Mouse (Mus musculus): ENCODE data around the gene 2310011J03Rik. TPM values are rescaled to one million over a fixed set of nuclear protein-coding genes. Genes with fewer than 3 reads are reported as not detected.

2310011J03Rik gene
- polyA plus RNA-seq, 1 experiment from 2014 or later: 20.5 TPM

DNA sequence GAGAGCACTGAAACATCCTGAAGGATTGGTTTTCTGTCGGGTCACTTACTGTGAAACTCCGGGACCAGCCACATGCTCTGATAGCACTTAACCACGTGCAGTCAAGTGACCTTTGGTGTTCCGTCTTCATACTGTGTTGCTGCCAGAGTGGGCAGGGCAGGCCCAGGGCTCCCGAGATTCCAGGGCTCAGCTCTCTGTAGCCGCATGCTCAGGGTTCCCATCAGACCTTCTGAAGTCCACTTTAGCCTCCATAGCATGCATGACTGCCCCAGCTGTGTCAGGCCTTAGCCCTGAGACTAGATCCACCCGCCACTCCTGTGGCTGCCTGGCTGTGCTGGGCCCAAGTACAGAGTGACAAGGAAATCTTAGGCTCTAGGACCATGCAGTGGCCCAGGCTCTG is 39.0 kb downstream of the 2310011J03Rik start:
- no peak overlapping the region for H3K27ac ChIP-seq
- peaks cover 81% of the 10 kb centered on the region for H3K36me3 ChIP-seq (ENCODE audit: inconsistent target)
- WGBS (ENCODE audit: missing documents): 99% methylated on average over 7 of the region's 7 CpGs
- H3K79me2 ChIP-seq (ENCODE audit: inconsistent target): no peaks in the 10 kb centered on the region; the same call in 1 of the 2 replicates
- no peak overlapping the region for H3K4me3 ChIP-seq (ENCODE audit: inconsistent target)

- H3K36me3 ChIP-seq (ENCODE audit: inconsistent target): peaks cover 77% of the 10 kb centered on the region
- 96% methylated on average over 11 of the region's 12 CpGs for WGBS (ENCODE audit: missing documents)
- H3K79me2 ChIP-seq (ENCODE audit: inconsistent target): peaks cover 20% of the 10 kb centered on the region
- no peak overlapping the region for H3K4me3 ChIP-seq (ENCODE audit: inconsistent target)
- no peak overlapping the region for H3K27ac ChIP-seq
Observed at GRCm38 (mm10) chr10:80279273-80279672, 41.1 kb downstream of the 2310011J03Rik start.

DNA sequence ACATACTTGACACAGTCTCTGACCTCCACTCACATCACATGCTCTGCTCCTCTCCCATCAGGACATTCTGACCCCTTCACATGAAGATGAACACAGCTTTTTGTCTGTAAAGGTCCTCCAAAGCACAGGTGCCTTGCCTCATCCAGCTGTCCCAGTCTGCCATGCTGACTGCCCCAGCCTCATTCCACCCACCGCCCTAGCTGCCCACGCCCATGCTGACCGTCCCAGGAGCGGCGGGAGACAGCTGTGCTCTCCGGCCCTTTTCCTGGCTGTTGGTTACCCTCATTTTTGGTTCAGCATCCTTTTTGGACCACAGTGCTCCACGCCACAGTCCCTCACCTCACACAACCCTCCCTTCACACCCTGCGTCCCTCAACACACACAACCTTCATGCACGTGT is 41.9 kb downstream of the 2310011J03Rik start:
- Histone ChIP-seq H3K36me3 (ENCODE audit: inconsistent target) (peaks cover 76% of the 10 kb centered on the region), H3K4me3 (ENCODE audit: inconsistent target) (no peak overlapping the region), H3K79me2 (ENCODE audit: inconsistent target) (peaks cover 29% of the 10 kb centered on the region), H3K27ac (no peak overlapping the region)
- 98% methylated on average over 9 of the region's 9 CpGs for WGBS (ENCODE audit: missing documents)

DNA sequence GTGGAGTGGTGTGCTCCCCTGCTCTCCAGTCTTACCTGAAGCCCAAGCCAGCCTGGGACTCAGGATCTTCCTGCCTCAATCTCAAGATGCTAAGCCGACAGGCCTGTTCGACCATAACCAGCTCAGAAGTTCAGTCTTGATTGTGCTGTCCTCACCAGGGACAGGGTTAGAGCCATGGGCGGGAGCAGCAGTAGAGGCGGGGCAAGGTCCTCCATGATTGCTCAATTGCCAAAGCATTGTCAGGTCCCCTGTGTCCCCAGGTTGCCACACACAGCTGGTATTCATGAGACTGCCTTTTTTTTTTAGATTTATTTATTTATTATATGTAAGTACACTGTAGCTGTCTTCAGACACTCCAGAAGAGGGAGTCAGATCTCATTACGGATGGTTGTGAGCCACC is 44.1 kb downstream of the 2310011J03Rik start:
- H3K36me3 ChIP-seq (ENCODE audit: inconsistent target): peaks cover 67% of the 10 kb centered on the region
- H3K79me2 ChIP-seq (ENCODE audit: inconsistent target): peaks cover 50% of the 10 kb centered on the region
- WGBS (ENCODE audit: missing documents): 89% methylated on average over 4 of the region's 5 CpGs
- H3K27ac ChIP-seq: no peak overlapping the region
- no peak overlapping the region for H3K4me3 ChIP-seq (ENCODE audit: inconsistent target)

- Histone ChIP-seq H3K4me3 (ENCODE audit: inconsistent target) (no peak overlapping the region), H3K79me2 (ENCODE audit: inconsistent target) (peaks cover 74% of the 10 kb centered on the region), H3K36me3 (ENCODE audit: inconsistent target) (peaks cover 46% of the 10 kb centered on the region), H3K27ac (no peak overlapping the region)
- WGBS (ENCODE audit: missing documents): 77% methylated on average over 3 of the region's 3 CpGs
Observed at GRCm38 (mm10) chr10:80273847-80274246, 46.5 kb downstream of the 2310011J03Rik start.

DNA sequence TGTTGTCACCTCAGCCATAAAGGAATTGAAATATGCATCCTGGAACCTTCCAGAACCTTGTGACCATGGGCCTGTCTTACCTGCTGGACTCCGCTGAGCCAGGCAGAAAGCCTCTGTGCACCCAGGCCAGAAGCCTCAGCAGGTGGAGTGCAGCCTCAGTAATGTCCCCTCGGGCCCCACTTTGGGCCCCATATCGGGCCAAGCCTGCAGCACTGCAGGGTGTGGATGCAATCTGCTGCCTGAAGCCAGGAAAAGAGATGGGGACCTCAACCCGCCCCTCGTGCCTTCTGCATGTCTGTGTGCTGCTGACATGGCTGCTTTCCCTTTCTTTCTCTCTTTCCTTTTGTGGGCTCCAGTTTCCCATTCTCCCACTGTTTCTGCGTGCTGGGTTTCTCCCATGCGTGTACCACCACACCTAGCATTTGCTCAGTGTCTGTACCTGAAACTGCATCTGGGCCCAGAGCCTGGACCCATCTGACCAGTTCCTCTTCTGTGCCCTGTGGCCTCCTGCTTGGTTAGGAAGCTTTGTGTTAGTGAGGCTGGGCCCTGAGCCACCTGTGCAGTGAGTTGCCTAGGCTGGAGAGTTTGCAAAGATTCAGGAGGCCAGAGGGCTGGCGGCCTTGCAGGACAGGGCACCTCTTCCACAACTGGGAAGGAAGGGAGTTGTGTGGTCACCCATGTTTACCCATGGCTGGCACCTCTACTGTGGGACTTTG is 48.3 kb downstream of the 2310011J03Rik start:
- Histone ChIP-seq H3K4me3 (ENCODE audit: inconsistent target) (no peak overlapping the region), H3K36me3 (ENCODE audit: inconsistent target) (peaks cover 28% of the 10 kb centered on the region)

GRCm38 (mm10) chr10:80271186-80271843 is 49.0 kb downstream of the 2310011J03Rik start:
- 33% methylated on average over 5 of the region's 5 CpGs for WGBS (ENCODE audit: missing documents)
- Histone ChIP-seq H3K27ac (peak overlapping the region; percentile 34), H3K4me3 (ENCODE audit: inconsistent target) (no peak overlapping the region)

More for the DNA sequence above, 48.3 kb downstream of the 2310011J03Rik start:
- Histone ChIP-seq H3K79me2 (ENCODE audit: inconsistent target) (peaks cover 92% of the 10 kb centered on the region), H3K27ac (no peak overlapping the region)
- 81% methylated on average over 8 of the region's 8 CpGs for WGBS (ENCODE audit: missing documents)

GRCm38 (mm10) chr10:80270734-80271181 is 49.6 kb downstream of the 2310011J03Rik start:
- no peak overlapping the region for H3K4me3 ChIP-seq (ENCODE audit: inconsistent target)
- peaks cover 100% of the 10 kb centered on the region for H3K79me2 ChIP-seq (ENCODE audit: inconsistent target)
- H3K36me3 ChIP-seq (ENCODE audit: inconsistent target): peaks cover 17% of the 10 kb centered on the region
- WGBS (ENCODE audit: missing documents): 42% methylated on average over 6 of the region's 6 CpGs
- peak overlapping the region; percentile 34 for H3K27ac ChIP-seq

More at GRCm38 (mm10) chr10:80271186-80271843, 49.0 kb downstream of the 2310011J03Rik start:
- Histone ChIP-seq H3K79me2 (ENCODE audit: inconsistent target) (peaks cover 99% of the 10 kb centered on the region), H3K36me3 (ENCODE audit: inconsistent target) (peaks cover 22% of the 10 kb centered on the region)

DNA sequence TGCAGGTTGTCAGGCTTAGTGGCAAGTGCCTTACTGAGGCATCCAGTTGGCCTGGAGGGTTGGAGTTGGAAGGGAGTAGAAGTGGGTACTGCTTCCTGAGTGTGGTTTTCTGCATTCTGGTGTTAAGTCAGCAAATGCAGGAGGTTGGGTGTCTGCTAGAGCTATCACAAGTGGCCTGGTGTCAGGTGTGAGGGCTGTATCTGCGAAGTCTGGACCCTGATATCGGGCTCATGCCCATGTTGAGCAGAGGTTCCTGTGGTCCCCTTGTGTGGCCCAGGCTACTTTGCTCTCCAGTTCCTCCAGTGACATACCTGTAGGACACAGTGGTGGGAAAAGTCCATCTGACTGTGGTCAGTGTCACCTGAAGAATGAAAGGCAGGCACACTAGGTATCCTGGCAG is 50.2 kb downstream of the 2310011J03Rik start:
- H3K36me3 ChIP-seq (ENCODE audit: inconsistent target): peaks cover 12% of the 10 kb centered on the region; the same call in 1 of the 2 replicates
- H3K79me2 ChIP-seq (ENCODE audit: inconsistent target): peaks cover 100% of the 10 kb centered on the region
- 47% methylated on average over 2 of the region's 2 CpGs for WGBS (ENCODE audit: missing documents)
- H3K4me3 ChIP-seq (ENCODE audit: inconsistent target): no peak overlapping the region
- peak overlapping the region; percentile 34; the same call in 1 of the 2 replicates for H3K27ac ChIP-seq

Other genes starting within 250 kb of the 2310011J03Rik start
- gene Sbno2, start 215.0 kb downstream of the 2310011J03Rik start, polyA plus RNA-seq (2018): 23.7 to 43.6 TPM (median 42.5 TPM) in 3 replicates
- gene Stk11, start 204.7 kb downstream of the 2310011J03Rik start, polyA plus RNA-seq (2018): 72.6 to 106 TPM (median 79.6 TPM) in 3 replicates
- 68.4 to 213 TPM (median 169 TPM) in 3 replicates for gene Atp5d, start 181.9 kb downstream of the 2310011J03Rik start, polyA plus RNA-seq (2018)
- 1.9 to 3.0 TPM (median 2.4 TPM) in 3 replicates for gene Cbarp, start 179.7 kb downstream of the 2310011J03Rik start, polyA plus RNA-seq (2018)
- 16.3 to 36.3 TPM (median 20.3 TPM) in 3 replicates for gene Midn, start 172.3 kb downstream of the 2310011J03Rik start, polyA plus RNA-seq (2018)
- gene Cirbp, start 154.6 kb downstream of the 2310011J03Rik start, polyA plus RNA-seq (2018): 17.6 to 31.0 TPM (median 19.0 TPM) in 3 replicates
- 4.4 to 19.3 TPM (median 13.3 TPM) in 3 replicates for gene 1600002K03Rik, start 147.6 kb downstream of the 2310011J03Rik start, polyA plus RNA-seq (2018)
- 0.11 to 0.29 TPM (median 0.26 TPM) in 3 replicates for gene Efna2, start 141.1 kb downstream of the 2310011J03Rik start, polyA plus RNA-seq (2018)
- 5.1 to 14.8 TPM (median 7.6 TPM) in 3 replicates for gene Mum1, start 94.1 kb downstream of the 2310011J03Rik start, polyA plus RNA-seq (2018)
- gene Ndufs7, start 71.4 kb downstream of the 2310011J03Rik start, polyA plus RNA-seq (2018): 31.2 to 113 TPM (median 79.8 TPM) in 3 replicates
- 8.2 to 24.0 TPM (median 13.8 TPM) in 3 replicates for gene Gamt, start 59.5 kb downstream of the 2310011J03Rik start, polyA plus RNA-seq (2018)
- gene Dazap1, start 59.1 kb downstream of the 2310011J03Rik start, polyA plus RNA-seq (2018): 75.1 to 96.3 TPM (median 76.2 TPM) in 3 replicates
- 1,044 to 2,135 TPM (median 1,962 TPM) in 3 replicates for gene Rps15, start 28.1 kb downstream of the 2310011J03Rik start, polyA plus RNA-seq (2018)
- 0.03 to 0.13 TPM (median 0.06 TPM) in 3 replicates for gene Apc2, start 24.6 kb downstream of the 2310011J03Rik start, polyA plus RNA-seq (2018)
- gene Pcsk4, start 9.0 kb upstream of the 2310011J03Rik start, polyA plus RNA-seq (2018): 0.36 to 0.99 TPM (median 0.64 TPM) in 3 replicates
- 0.14 to 0.42 TPM (median 0.14 TPM) in 3 replicates for gene Reep6, start 9.4 kb upstream of the 2310011J03Rik start, polyA plus RNA-seq (2018)
- gene Adamtsl5, start 27.9 kb upstream of the 2310011J03Rik start, polyA plus RNA-seq (2018): 4.7 to 10.2 TPM (median 8.1 TPM) in 3 replicates
- gene Plk5, start 35.9 kb upstream of the 2310011J03Rik start, polyA plus RNA-seq (2018): not detected in 3 replicates
- 4.1 to 6.2 TPM (median 6.0 TPM) in 3 replicates for gene Mex3d, start 67.1 kb upstream of the 2310011J03Rik start, polyA plus RNA-seq (2018)
- 64.4 to 92.6 TPM (median 64.4 TPM) in 3 replicates for gene Mbd3, start 79.0 kb upstream of the 2310011J03Rik start, polyA plus RNA-seq (2018)
- 150 to 306 TPM (median 241 TPM) in 3 replicates for gene Uqcr11, start 86.3 kb upstream of the 2310011J03Rik start, polyA plus RNA-seq (2018)
- 9.2 to 21.5 TPM (median 17.0 TPM) in 3 replicates for gene Tcf3, start 113.1 kb upstream of the 2310011J03Rik start, polyA plus RNA-seq (2018)
- not detected in 3 replicates for gene Onecut3, start 174.3 kb upstream of the 2310011J03Rik start, polyA plus RNA-seq (2018)
- gene Atp8b3, start 218.6 kb upstream of the 2310011J03Rik start, polyA plus RNA-seq (2018): 0.05 TPM in 1 of 3 replicates, not detected in the others
- 14.2 to 19.1 TPM (median 18.5 TPM) in 3 replicates for gene Rexo1, start 241.0 kb upstream of the 2310011J03Rik start, polyA plus RNA-seq (2018)